Mouse (Mus musculus) fat pad, adult 2 months (tissue): ENCODE data around the gene Olfr672.
"Not testable (repeated sequence)": the region's sequence is repeated elsewhere in the genome, so short reads cannot be mapped to it uniquely, and the experiment has no call there.

Experiments used
- DNase-seq: peaks from one replicate; pipeline ENCODE4 v3.0.0-alpha.2; 2011; ENCODE audit warnings: low read depth, low spot score; ENCODE audit errors: extremely low read depth

Gene Olfr672

DNA sequence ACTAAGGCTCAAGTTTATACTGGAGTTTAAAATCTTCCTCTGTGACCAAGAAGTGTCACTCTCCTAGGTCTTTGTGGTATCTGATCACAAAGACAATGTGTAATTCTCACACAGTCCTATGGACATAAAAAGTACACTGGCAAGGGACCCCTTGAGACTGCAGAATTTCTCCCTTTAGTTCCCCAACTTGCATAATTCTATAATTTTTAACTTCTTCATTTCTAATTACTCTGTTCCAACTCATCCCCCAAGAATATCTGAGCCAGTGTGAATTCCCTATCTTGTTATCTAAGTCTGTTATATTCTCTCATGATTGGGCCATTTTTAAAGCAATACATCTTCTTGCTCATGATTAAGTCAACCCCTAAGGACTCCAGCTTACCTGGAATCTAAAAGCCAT is at the start of gene Olfr672:
Gene Olfr672, minus strand, starts transcription at position 101 of the 400 bp plus-strand sequence.
- no peak for DNase-seq

DNA sequence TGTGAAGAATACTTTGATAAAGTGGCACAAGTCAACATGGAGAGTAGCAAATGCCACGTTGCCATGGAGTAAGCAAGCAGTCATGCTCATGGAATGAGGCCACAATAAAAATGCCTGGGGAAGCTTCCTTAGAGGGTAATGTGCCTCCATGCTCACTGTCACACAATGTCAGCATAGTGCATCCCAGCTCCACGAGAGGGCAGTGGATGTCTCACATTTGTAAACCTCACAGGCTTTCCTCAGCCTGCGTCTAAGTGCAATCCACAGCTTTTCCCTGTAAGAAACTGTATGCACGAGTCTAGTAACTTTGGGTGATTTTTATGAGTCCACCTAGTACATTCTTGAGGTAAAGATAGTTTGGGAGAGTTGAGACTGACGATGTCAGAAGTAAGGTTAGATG is 32.0 kb upstream of the Olfr672 start:
- DNase-seq = not testable (repeated sequence)

DNA sequence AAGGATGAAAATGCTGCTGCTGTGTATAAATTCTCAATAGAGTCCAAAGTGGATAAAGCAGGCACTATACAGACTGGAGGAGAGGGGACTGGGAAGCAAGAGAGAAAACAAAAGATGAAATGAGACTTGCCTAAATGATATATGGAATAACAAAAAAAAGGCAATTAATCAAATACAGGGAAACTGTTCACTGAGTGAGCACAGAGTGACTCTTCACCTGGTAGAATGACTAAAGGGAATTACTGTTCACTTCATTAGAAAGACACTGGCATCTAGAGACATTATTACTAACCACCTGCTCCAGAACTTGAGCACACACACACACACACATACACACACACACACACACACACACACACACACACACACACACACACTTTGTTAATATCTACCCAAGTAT is 30.6 kb upstream of the Olfr672 start, which contains the start of gene Olfr676:
Gene Olfr676, plus strand, starts transcription at position 301 of the 400 bp plus-strand sequence.
- DNase-seq = no peak

DNA sequence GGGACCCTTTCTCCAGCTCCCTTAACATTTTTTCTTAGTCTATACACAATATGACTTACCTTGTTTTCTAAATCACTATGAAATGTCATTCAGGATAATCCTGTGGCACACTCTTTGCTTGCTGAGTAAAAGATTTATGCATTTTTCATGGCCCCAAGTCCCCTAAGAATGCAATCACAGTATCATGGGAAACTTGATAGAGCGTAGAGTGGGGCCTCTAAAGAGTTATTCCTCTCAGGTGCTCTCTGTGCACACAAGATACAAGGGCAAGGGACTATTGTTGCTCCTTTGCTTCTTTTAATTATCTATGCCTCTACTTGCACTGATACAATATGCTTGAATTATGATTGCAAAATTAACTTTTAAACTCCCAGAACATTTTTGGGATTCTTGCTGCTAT is 26.5 kb upstream of the Olfr672 start, which contains the start of gene Olfr675:
Gene Olfr675, minus strand, starts transcription at position 101 of the 400 bp plus-strand sequence.
- DNase-seq = no peak

DNA sequence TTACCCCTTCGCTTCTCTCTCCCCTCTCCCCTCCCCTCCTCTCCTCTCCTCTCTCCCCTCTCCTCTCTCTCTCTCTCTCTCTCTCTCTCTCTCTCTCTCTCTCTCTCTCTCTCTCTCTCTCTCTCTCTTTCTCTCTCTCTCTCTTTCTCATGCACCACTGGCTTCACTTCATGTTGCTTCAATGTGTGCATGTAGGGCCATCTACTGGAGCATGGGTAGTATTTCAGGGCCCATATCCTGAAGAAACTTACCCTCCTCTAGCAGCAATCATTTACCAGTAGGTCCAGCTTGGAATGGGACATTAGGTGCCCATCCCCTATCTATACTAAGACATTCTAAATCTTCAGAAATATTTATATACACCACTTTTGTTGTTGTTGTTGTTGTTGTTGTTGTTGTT is 20.7 kb upstream of the Olfr672 start:
- no peak for DNase-seq

DNA sequence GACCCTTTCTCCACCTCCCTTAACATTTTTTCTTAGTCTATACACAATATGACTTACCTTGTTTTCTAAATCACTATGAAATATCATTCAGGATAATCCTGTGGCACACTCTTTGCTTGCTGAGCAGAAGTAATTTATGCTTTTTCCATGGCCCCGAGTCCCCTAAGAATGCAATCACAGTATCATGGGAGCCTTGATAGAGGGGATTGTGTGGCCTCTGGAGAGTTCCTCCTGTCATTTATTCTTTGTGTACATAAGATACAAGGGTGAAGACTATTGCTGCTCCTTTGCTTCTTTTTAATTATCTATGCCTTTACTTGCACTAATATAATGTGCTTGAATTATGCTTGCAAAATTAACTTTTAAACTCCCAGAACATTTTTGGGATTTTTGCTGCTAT is 22.8 kb downstream of the Olfr672 start, which contains the start of gene Olfr671:
Gene Olfr671, minus strand, starts transcription at position 101 of the 400 bp plus-strand sequence.
- no peak for DNase-seq

DNA sequence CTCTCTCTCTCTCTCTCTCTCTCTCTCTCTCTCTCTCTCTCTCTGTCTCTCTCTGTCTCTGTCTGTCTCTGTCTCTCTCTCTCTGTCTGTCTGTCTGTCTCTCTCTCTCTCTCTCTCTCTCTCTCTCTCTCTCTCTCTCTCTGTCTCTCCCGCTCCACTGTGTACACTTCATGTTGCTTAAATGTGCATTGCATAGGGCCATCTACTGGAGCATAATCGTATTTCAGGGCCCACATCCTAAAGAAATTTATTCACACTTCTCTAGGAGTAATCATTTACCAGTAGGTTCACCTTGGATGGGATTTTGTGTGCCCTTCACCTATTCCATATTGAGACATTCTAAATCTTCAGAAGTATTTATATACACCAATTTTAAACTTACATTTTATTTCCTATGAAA is 29.3 kb downstream of the Olfr672 start:
- not testable (repeated sequence) for DNase-seq

DNA sequence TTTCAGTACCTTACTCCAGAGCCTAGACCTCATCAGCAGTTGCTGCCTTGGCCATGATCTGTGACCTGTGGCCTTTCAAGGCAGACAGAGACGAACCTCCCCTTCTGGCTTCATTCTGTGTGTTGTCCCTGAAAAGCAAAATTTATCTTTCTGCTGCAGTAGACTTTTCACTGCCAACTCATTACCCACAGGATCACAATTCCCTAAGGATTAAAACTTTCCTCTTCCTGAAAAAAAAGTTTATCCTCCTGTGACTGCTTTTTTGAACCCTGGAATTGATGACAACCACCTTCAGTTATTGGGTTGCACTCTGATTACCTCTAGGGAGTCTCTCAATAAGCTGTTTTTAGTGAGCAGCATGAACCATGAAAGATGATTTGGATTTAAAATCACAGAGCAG is 39.3 kb downstream of the Olfr672 start, which contains the start of gene Olfr670:
Gene Olfr670, minus strand, starts transcription at position 101 of the 400 bp plus-strand sequence.
- DNase-seq = no peak

DNA sequence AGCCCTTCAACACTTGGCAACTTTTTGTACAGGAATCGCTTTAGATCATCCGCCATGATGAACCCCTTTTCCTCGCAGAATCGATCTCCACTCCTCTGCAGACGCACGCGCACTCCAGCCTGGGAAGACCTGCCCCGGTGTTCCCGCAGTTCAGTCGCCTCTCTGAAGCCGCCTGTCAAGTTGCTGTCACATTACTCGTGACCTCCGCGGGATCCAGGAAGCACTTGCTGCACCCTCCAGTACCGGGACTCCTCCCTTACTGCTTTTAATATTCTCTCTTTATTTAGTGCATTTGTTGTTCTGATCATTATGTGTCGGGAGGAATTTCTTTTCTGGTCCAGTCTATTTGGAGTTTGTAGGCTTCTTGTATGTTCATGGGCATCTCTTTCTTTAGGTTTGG is 51.6 kb downstream of the Olfr672 start:
- not testable (repeated sequence) for DNase-seq
